Mouse (Mus musculus) stomach, embryonic 15.5 days (tissue): Measurements from ENCODE around the gene Sync. TPM values are rescaled to one million over a fixed set of nuclear protein-coding genes. Genes with fewer than 3 reads are reported as not detected.

Experiments used
- ATAC-seq: fragments of 200-750 bp; cut with Nextera tagmentation; 2 replicates; pipeline ENCODE4 v1.8.0; 2017; ENCODE audit warnings: low read depth, moderate number of reproducible peaks, moderate TSS enrichment; ENCODE audit not compliant: insufficient read depth, low FRiP score
- H3K27ac ChIP-seq: fragments of 300-500 bp; sonication (generic); 2 replicates; pipeline ENCODE4 v1.5.1; 2015; ENCODE audit warnings: mild to moderate bottlenecking, inconsistent platforms
- H3K27me3 ChIP-seq: fragments of 300-500 bp; sonication (generic); replicated peaks from 2 replicates; pipeline ENCODE4 v1.6.1; 2015; ENCODE audit warnings: inconsistent platforms
- H3K36me3 ChIP-seq: fragments of 300-500 bp; sonication (generic); 2 replicates; pipeline ENCODE4 v1.6.1; 2015; ENCODE audit warnings: inconsistent platforms
- H3K4me1 ChIP-seq: fragments of 300-500 bp; sonication (generic); 2 replicates; pipeline ENCODE4 v1.6.1; 2015; ENCODE audit warnings: inconsistent platforms
- H3K4me2 ChIP-seq: fragments of 300-500 bp; sonication (generic); 2 replicates; pipeline ENCODE4 v1.6.1; 2015; ENCODE audit warnings: mild to moderate bottlenecking, inconsistent platforms
- H3K4me3 ChIP-seq: fragments of 300-500 bp; sonication (generic); replicated peaks from 2 replicates; pipeline ENCODE4 v1.5.1; 2015; ENCODE audit warnings: inconsistent platforms
- H3K9ac ChIP-seq: fragments of 300-500 bp; sonication (generic); 2 replicates; pipeline ENCODE4 v1.6.1; 2015; ENCODE audit warnings: inconsistent platforms
- H3K9me3 ChIP-seq: fragments of 300-500 bp; sonication (generic); 2 replicates; pipeline ENCODE4 v1.6.1; 2016; ENCODE audit warnings: inconsistent platforms
- WGBS: fragments of 180-500 bp; shearing (Covaris S2); methylation state at CpG from one replicate; pipeline ENCODE4 v1.1.7; 2015; 5-methylcytosine and 5-hydroxymethylcytosine counted together
- microRNA-seq: library from miRNA; unstranded; fragments of <30 nt; microRNA quantifications from one replicate; pipeline ENCODE4, GENCODE M21; 2016
- polyA plus RNA-seq: library from polyadenylated mRNA; unstranded; fragments of >200 nt; fragmentation: Nextera tagmentation; extraction: Ambion mirVana; gene quantifications from 2 replicates; pipeline ENCODE4 v1.2.1, GENCODE M21; 2015

Gene Sync
- polyA plus RNA-seq, 1 experiment from 2014 or later: 2.0 TPM

GRCm38 (mm10) chr4:129346481-129347154 is 59.2 kb downstream of the Sync start:
- no peaks in the 10 kb centered on the region for H3K27me3 ChIP-seq
- no peak overlapping the region for H3K4me2 ChIP-seq
- no peak for ATAC-seq
- WGBS: 76% methylated on average over 15 of the region's 15 CpGs
- no peak overlapping the region for H3K4me3 ChIP-seq
- H3K4me1 ChIP-seq: no peaks in the 10 kb centered on the region
- no peak overlapping the region for H3K27ac ChIP-seq
- H3K36me3 ChIP-seq: peaks cover 15% of the 10 kb centered on the region
- no peaks in the 10 kb centered on the region for H3K9me3 ChIP-seq
- H3K9ac ChIP-seq: no peak overlapping the region

- 18% methylated on average over 1 of the region's 1 CpGs for WGBS
- Histone ChIP-seq H3K27ac (no peak overlapping the region), H3K4me1 (no peaks in the 10 kb centered on the region), H3K4me2 (no peak overlapping the region), H3K27me3 (no peaks in the 10 kb centered on the region), H3K36me3 (0 out of 2 replicates have a peak, but pooled peaks cover 6% of the 10 kb centered on the region), H3K4me3 (no peak overlapping the region), H3K9me3 (no peaks in the 10 kb centered on the region), H3K9ac (no peak overlapping the region)
- peak; percentile 72; the same call in 1 of the 2 replicates for ATAC-seq
These were observed 63.2 kb downstream of the Sync start for GRCm38 (mm10) chr4:129350644-129351043.

- H3K9me3 ChIP-seq: no peaks in the 10 kb centered on the region
- no peak overlapping the region for H3K27ac ChIP-seq
- no peaks in the 10 kb centered on the region for H3K27me3 ChIP-seq
- ATAC-seq: no peak
- H3K4me1 ChIP-seq: no peaks in the 10 kb centered on the region
- peaks cover 11% of the 10 kb centered on the region; the same call in 1 of the 2 replicates for H3K36me3 ChIP-seq
- 71% methylated on average over 6 of the region's 6 CpGs for WGBS
- H3K9ac ChIP-seq: no peak overlapping the region
- H3K4me2 ChIP-seq: no peak overlapping the region
- no peak overlapping the region for H3K4me3 ChIP-seq
These were observed 63.7 kb downstream of the Sync start for GRCm38 (mm10) chr4:129351111-129351510.

- Histone ChIP-seq H3K9me3 (no peaks in the 10 kb centered on the region), H3K27me3 (no peaks in the 10 kb centered on the region), H3K36me3 (peaks cover 13% of the 10 kb centered on the region), H3K4me1 (no peaks in the 10 kb centered on the region), H3K27ac (no peak overlapping the region), H3K4me3 (no peak overlapping the region), H3K9ac (no peak overlapping the region), H3K4me2 (no peak overlapping the region)
- no peak for ATAC-seq
- WGBS: 87% methylated on average over 12 of the region's 12 CpGs
These were observed 65.8 kb downstream of the Sync start for GRCm38 (mm10) chr4:129353176-129353575.

- no peak for ATAC-seq
- H3K4me1 ChIP-seq: no peaks in the 10 kb centered on the region
- no peaks in the 10 kb centered on the region for H3K27me3 ChIP-seq
- H3K4me2 ChIP-seq: no peak overlapping the region
- no peak overlapping the region for H3K27ac ChIP-seq
- 79% methylated on average over 15 of the region's 15 CpGs for WGBS
- H3K9ac ChIP-seq: no peak overlapping the region
- no peaks in the 10 kb centered on the region for H3K9me3 ChIP-seq
- no peak overlapping the region for H3K4me3 ChIP-seq
- peaks cover 13% of the 10 kb centered on the region for H3K36me3 ChIP-seq
These were observed 66.8 kb downstream of the Sync start for GRCm38 (mm10) chr4:129354236-129354635.

- ATAC-seq: no peak
- H3K27me3 ChIP-seq: no peaks in the 10 kb centered on the region
- no peaks in the 10 kb centered on the region for H3K9me3 ChIP-seq
- H3K4me3 ChIP-seq: no peak overlapping the region
- 74% methylated on average over 15 of the region's 15 CpGs for WGBS
- no peaks in the 10 kb centered on the region for H3K4me1 ChIP-seq
- H3K4me2 ChIP-seq: no peak overlapping the region
- no peak overlapping the region for H3K9ac ChIP-seq
- H3K27ac ChIP-seq: no peak overlapping the region
- peaks cover 22% of the 10 kb centered on the region for H3K36me3 ChIP-seq
These were observed 70.3 kb downstream of the Sync start for GRCm38 (mm10) chr4:129357613-129358163.

Small RNAs within 50 kb of the gene (microRNA-seq; reads per million reads assigned to microRNA genes)
- gene Gm22994: not detected

Other genes starting within 250 kb of the Sync start
- gene Rnf19b, start 229.3 kb upstream of the Sync start, polyA plus RNA-seq: 7.2 and 7.6 TPM in 2 replicates
- gene Tmem54, start 182.1 kb upstream of the Sync start, polyA plus RNA-seq: 47.7 and 56.2 TPM in 2 replicates
- gene Hpca, start 165.6 kb upstream of the Sync start, polyA plus RNA-seq: 2.4 and 2.7 TPM in 2 replicates
- gene Fndc5, start 150.6 kb upstream of the Sync start, polyA plus RNA-seq: 2.7 and 2.8 TPM in 2 replicates
- 13.1 and 14.1 TPM in 2 replicates for gene S100pbp, start 97.9 kb upstream of the Sync start, polyA plus RNA-seq
- 72.3 and 80.0 TPM in 2 replicates for gene Yars, start 97.9 kb upstream of the Sync start, polyA plus RNA-seq
- gene C77080, start 26.2 kb upstream of the Sync start, polyA plus RNA-seq: 11.8 and 12.6 TPM in 2 replicates
- 330 and 336 TPM in 2 replicates for gene Rbbp4, start 47.8 kb downstream of the Sync start, polyA plus RNA-seq
- 45.7 and 51.4 TPM in 2 replicates for gene Zbtb8os, start 48.1 kb downstream of the Sync start, polyA plus RNA-seq
- 17.2 and 18.1 TPM in 2 replicates for gene Zbtb8a, start 90.5 kb downstream of the Sync start, polyA plus RNA-seq
- gene Zbtb8b, start 153.2 kb downstream of the Sync start, polyA plus RNA-seq: 1.5 and 1.7 TPM in 2 replicates
- 24.4 and 27.0 TPM in 2 replicates for gene Bsdc1, start 174.0 kb downstream of the Sync start, polyA plus RNA-seq
- not detected in 2 replicates for gene Tssk3, start 203.4 kb downstream of the Sync start, polyA plus RNA-seq
- 0.26 TPM in 1 of 2 replicates, not detected in the other for gene Fam229a, start 203.6 kb downstream of the Sync start, polyA plus RNA-seq
- gene Marcksl1, start 226.0 kb downstream of the Sync start, polyA plus RNA-seq: 490 and 533 TPM in 2 replicates